Mouse (Mus musculus) olfactory bulb, adult 2 months (tissue): ENCODE results near the gene Il18bp. TPM values are rescaled to one million over a fixed set of nuclear protein-coding genes. Genes with fewer than 3 reads are reported as not detected.

Source experiments
- H3K27ac ChIP-seq: fragments of 200-500 bp; 2 replicates; pipeline ENCODE4 v1.5.1; 2012; ENCODE audit warnings: low read depth, low read length; ENCODE audit not compliant: insufficient read depth
- H3K4me1 ChIP-seq: fragments of 200-500 bp; 2 replicates; pipeline ENCODE4 v1.6.1; 2012; ENCODE audit warnings: low read length; ENCODE audit not compliant: control insufficient read depth, insufficient read depth
- H3K4me3 ChIP-seq: fragments of 200-500 bp; 2 replicates; pipeline ENCODE4 v1.5.1; 2012; ENCODE audit warnings: mild to moderate bottlenecking, low read depth, low read length, moderate library complexity; ENCODE audit not compliant: insufficient read depth
- CTCF ChIP-seq: fragments of 200-500 bp; IDR thresholded peaks from 2 replicates; pipeline ENCODE4 v1.5.1; 2012; ENCODE audit warnings: low read depth, mild to moderate bottlenecking, low read length, moderate library complexity; ENCODE audit not compliant: insufficient read depth
- POLR2A ChIP-seq: fragments of 200-500 bp; IDR thresholded peaks from 2 replicates; pipeline ENCODE4 v1.6.1; 2012; ENCODE audit warnings: mild to moderate bottlenecking, low read depth, low read length, moderate library complexity; ENCODE audit not compliant: insufficient read depth
- WGBS: fragments of 180-500 bp; shearing (Covaris S2); methylation state at CpG from one replicate; pipeline ENCODE4 v1.1.7; 2018; 5-methylcytosine and 5-hydroxymethylcytosine counted together
- polyA plus RNA-seq: library from polyadenylated mRNA; stranded (reverse); fragments of >200 nt; gene quantifications from 2 replicates; pipeline ENCODE4 v1.2.4, GENCODE M21; 2012; ENCODE audit warnings: low replicate concordance; ENCODE audit not compliant: missing spikeins, insufficient read depth, insufficient read length

The Il18bp gene
- polyA plus RNA-seq, 1 experiment, result not detected

- no peak overlapping the region for H3K4me3 ChIP-seq
- WGBS, result 92% methylated on average over 2 of the region's 2 CpGs
- no peak for TF ChIP-seq POLR2A
Observed at GRCm38 (mm10) chr7:102014995-102015394, 3.5 kb downstream of the Il18bp start.

GRCm38 (mm10) chr7:102013416-102013815, 5.1 kb downstream of the Il18bp start:
- Histone ChIP-seq H3K4me3 (no peak overlapping the region), H3K4me1 (no peaks in the 10 kb centered on the region), H3K27ac (no peak overlapping the region)
- TF ChIP-seq CTCF (no peak), POLR2A (no peak)
- WGBS, result 80% methylated on average over 8 of the region's 8 CpGs

More at GRCm38 (mm10) chr7:102014995-102015394, 3.5 kb downstream of the Il18bp start:
- Histone ChIP-seq H3K4me1 (no peaks in the 10 kb centered on the region), H3K27ac (no peak overlapping the region)

GRCm38 (mm10) chr7:102011855-102012254, 6.6 kb downstream of the Il18bp start:
- H3K27ac ChIP-seq, result no peak overlapping the region
- WGBS, result 76% methylated on average over 9 of the region's 9 CpGs

GRCm38 (mm10) chr7:102006520-102006919, 12.0 kb downstream of the Il18bp start:
- 93% methylated on average over 1 of the region's 1 CpGs for WGBS
- Histone ChIP-seq H3K4me3 (no peak overlapping the region), H3K27ac (no peak overlapping the region), H3K4me1 (peaks cover under 1% of the 10 kb centered on the region; the same call in 1 of the 2 replicates)
- TF ChIP-seq POLR2A (no peak), CTCF (no peak)

More at GRCm38 (mm10) chr7:102011855-102012254, 6.6 kb downstream of the Il18bp start:
- no peak for TF ChIP-seq POLR2A
- TF ChIP-seq CTCF, result no peak
- no peak overlapping the region for H3K4me3 ChIP-seq
- no peaks in the 10 kb centered on the region for H3K4me1 ChIP-seq

DNA sequence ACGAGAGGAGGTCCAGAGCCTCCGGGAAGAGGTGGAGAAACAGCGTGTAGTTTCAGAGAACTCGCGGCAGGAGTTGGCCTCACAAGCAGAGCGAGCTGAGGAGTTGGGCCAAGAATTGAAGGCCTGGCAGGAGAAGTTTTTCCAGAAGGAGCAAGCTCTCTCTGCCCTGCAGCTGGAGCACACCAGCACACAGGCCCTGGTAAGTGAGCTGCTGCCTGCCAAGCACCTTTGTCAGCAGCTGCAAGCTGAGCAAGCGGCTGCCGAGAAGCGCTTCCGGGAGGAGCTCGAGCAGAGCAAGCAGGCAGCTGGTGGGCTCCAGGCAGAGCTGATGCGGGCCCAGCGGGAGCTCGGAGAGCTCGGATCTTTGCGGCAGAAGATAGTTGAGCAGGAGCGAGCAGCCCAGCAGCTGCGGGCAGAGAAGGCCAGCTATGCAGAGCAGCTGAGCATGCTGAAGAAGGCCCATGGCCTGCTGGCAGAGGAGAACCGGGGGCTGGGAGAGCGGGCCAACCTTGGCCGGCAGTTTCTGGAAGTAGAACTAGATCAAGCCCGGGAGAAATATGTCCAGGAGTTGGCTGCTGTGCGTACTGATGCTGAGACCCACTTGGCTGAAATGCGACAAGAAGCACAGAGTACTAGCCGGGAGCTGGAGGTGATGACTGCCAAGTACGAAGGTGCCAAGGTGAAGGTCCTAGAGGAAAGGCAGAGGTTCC, 17.4 kb downstream of the Il18bp start:
- Histone ChIP-seq H3K4me3 (no peak overlapping the region), H3K4me1 (peaks cover 34% of the 10 kb centered on the region), H3K27ac (peak overlapping the region; percentile 47)
- TF ChIP-seq CTCF (no peak), POLR2A (no peak)
- 39% methylated on average over 26 of the region's 26 CpGs for WGBS

DNA sequence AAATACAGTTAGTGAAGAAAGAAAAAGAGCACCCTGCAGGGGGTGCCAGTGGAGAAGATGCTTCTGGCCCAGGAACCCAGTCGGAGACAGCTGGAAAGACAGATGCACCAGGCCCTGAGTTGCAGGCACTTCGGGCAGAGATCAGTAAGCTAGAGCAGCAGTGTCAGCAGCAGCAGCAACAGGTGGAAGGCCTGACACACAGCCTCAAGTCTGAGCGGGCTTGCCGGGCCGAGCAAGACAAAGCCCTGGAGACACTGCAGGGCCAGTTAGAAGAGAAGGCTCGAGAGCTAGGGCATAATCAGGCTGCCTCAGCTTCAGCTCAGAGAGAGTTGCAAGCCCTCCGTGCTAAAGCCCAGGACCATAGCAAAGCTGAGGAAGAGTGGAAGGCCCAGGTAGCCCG, 18.2 kb downstream of the Il18bp start:
- Histone ChIP-seq H3K4me1 (peaks cover 34% of the 10 kb centered on the region), H3K4me3 (no peak overlapping the region), H3K27ac (peak overlapping the region; percentile 47)
- TF ChIP-seq CTCF (no peak), POLR2A (no peak)
- WGBS, result 67% methylated on average over 8 of the region's 8 CpGs

DNA sequence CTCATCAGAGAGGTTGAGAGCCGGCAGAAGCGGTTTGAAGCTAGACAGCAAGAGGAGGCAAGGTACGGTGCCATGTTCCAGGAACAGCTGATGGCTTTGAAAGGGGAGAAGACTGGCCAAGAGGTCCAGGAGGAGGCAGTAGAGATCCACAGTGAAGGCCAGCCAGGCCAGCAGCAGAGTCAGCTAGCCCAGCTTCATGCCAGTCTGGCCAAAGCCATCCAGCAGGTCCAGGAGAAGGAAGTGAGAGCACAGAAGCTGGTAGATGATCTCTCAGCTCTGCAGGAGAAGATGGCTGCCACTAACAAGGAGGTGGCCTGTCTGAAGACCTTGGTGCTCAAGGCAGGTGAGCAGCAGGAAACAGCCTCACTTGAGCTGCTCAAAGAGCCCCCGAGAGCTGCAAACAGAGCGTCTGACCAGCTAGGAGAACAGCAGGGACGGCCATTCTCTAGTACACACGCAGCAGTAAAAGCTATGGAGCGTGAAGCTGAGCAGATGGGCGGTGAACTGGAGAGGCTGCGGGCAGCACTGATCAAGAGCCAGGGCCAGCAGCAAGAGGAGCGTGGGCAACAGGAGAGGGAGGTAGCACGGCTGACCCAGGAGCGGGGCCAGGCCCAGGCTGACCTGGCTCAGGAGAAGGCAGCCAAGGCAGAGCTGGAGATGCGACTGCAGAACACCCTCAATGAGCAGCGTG, 18.9 kb downstream of the Il18bp start:
- 80% methylated on average over 15 of the region's 15 CpGs for WGBS

DNA sequence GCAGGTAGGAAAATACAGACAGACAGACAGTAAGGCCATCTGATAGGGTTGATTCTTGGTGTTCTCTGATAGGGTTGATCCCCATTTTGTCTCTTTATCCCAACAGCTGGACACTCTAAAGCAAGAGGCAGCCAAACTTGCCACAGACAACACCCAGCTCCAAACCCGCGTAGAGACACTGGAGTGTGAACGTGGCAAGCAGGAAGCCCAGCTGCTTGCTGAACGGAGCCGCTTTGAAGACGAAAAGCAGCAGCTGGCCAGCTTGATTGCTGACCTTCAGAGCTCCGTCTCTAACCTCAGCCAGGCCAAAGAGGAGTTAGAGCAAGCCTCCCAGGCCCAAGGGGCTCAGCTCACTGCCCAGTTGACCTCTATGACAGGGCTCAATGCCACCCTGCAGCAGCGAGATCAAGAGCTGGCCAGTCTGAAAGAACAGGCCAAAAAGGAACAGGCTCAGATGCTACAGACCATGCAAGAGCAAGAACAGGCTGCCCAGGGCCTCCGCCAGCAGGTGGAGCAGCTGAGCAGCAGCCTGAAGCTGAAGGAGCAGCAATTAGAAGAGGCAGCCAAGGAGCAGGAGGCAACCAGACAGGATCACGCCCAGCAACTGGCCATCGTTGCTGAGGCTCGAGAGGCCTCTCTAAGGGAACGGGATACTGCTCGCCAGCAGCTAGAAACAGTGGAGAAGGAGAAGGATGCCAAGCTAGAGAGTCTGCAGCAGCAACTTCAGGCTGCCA, 20.1 kb downstream of the Il18bp start:
- TF ChIP-seq POLR2A (no peak), CTCF (peak; percentile 86)
- WGBS, result 37% methylated on average over 14 of the region's 14 CpGs
- H3K4me3 ChIP-seq, result no peak overlapping the region
- H3K4me1 ChIP-seq, result peaks cover 34% of the 10 kb centered on the region
- H3K27ac ChIP-seq, result 0 out of 2 replicates have a peak overlapping the region, but pooled peaks have one; percentile 17

More for the DNA sequence above, 18.9 kb downstream of the Il18bp start:
- peaks cover 34% of the 10 kb centered on the region for H3K4me1 ChIP-seq
- peak overlapping the region; percentile 17; the same call in 1 of the 2 replicates for H3K27ac ChIP-seq
- H3K4me3 ChIP-seq, result no peak overlapping the region
- TF ChIP-seq CTCF, result no peak
- no peak for TF ChIP-seq POLR2A
